Mouse (Mus musculus): ENCODE data around the gene Tbc1d22a. TPM values are rescaled to one million over a fixed set of nuclear protein-coding genes. Genes with fewer than 3 reads are reported as not detected.

Tbc1d22a gene
- polyA plus RNA-seq, 1 experiment from 2014 or later = 8.7 TPM

DNA sequence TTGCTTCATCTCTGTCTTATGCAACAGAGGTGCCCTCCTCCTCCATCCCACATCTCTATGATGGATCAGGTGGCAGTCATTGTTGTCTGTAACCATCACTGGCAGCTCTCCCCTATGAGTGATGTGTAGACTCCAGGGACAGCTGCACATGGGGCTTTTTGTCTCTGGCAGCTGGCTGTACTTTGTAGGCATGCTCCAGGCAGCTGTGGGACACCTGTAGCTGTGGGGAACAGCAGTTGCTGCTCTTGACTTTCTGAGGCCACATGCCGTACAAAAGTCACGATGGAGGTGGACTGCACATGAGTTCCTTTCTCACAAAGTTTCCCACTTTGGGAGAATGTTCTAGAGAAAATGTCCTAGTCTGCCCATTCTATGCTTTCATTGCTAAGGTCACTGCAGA, 223.1 kb downstream of the Tbc1d22a start:
- no peak overlapping the region for H3K27ac ChIP-seq (replicated peaks)
- no peaks in the 10 kb centered on the region for H3K36me3 ChIP-seq (ENCODE audit: control insufficient read depth, insufficient read depth, low read length)
- no peaks in the 10 kb centered on the region for H3K4me1 ChIP-seq (replicated peaks; ENCODE audit: control insufficient read depth, insufficient read depth)
- H3K4me2 ChIP-seq (replicated peaks; ENCODE audit: low read depth) = no peak overlapping the region
- DNase-seq (ENCODE audit: low spot score) = no peak
- H3K9ac ChIP-seq (ENCODE audit: low read length) = no peak overlapping the region
- TF ChIP-seq EP300 (optimal IDR thresholded peaks at IDR 0.05) = no peak
- TF ChIP-seq CTCF (IDR thresholded peaks at IDR 0.05; ENCODE audit: low read depth) = no peak
- no peaks in the 10 kb centered on the region for H3K9me3 ChIP-seq (ENCODE audit: control insufficient read depth, low read length)
- H3K4me3 ChIP-seq (ENCODE audit: low read depth, low read length) = no peak overlapping the region
- no peaks in the 10 kb centered on the region for H3K27me3 ChIP-seq (ENCODE audit: control insufficient read depth, insufficient read depth, low read length)
- no peak for ATAC-seq (ENCODE audit: low FRiP score, low TSS enrichment)
- 88% methylated on average over 2 of the region's 2 CpGs for WGBS

DNA sequence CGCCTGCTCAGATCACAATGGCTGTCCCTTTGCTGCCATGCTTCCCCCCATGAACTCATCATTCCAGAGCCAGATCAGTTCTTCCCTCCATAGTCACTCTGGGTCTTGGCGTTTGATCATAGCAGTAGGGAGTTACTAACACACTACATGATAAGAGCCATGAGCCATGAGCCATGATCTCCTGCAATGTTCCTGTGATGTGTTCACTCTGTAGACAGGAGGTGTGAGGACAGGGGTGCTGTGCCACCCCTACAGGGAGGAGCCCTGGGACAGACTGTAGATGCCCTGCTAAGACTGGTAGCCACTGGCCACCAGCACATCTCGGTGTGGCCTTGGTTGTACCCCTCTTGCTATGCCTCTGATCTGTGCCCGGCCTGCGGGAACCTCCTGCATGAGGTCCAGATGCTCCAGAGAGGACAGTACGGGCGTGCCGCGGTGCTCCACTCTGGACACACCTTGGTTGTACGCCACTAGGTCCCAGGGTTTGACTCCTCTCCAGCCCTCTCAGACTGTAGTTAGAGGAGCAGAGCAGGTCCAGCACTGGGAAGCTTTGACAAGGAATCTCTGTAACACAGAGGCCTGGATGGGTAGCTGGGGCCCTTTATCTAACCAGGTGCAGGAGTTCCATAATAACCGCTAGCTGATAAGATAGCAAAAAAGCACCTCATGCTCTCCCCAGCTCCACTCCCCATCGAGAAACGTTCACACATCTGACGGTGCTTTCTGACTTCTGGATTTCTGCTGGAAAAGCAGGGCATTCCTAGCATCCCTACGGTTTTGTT, 224.9 kb downstream of the Tbc1d22a start:
- Histone ChIP-seq H3K4me2 (replicated peaks; ENCODE audit: low read depth) (no peak overlapping the region), H3K36me3 (ENCODE audit: control insufficient read depth, insufficient read depth, low read length) (no peaks in the 10 kb centered on the region), H3K4me1 (replicated peaks; ENCODE audit: control insufficient read depth, insufficient read depth) (no peaks in the 10 kb centered on the region), H3K9ac (ENCODE audit: low read length) (no peak overlapping the region), H3K9me3 (ENCODE audit: control insufficient read depth, low read length) (no peaks in the 10 kb centered on the region), H3K4me3 (ENCODE audit: low read depth, low read length) (no peak overlapping the region), H3K27me3 (ENCODE audit: control insufficient read depth, insufficient read depth, low read length) (no peaks in the 10 kb centered on the region), H3K27ac (replicated peaks) (no peak overlapping the region)
- TF ChIP-seq CTCF (IDR thresholded peaks at IDR 0.05; ENCODE audit: low read depth) = no peak
- no peak for TF ChIP-seq EP300 (optimal IDR thresholded peaks at IDR 0.05)
- no peak for DNase-seq (ENCODE audit: low spot score)
- peak; percentile 18; the same call in 1 of the 2 replicates for ATAC-seq (ENCODE audit: low FRiP score, low TSS enrichment)
- 83% methylated on average over 15 of the region's 15 CpGs for WGBS

- H3K9ac ChIP-seq (ENCODE audit: low read length) = no peak overlapping the region
- H3K27ac ChIP-seq (replicated peaks) = no peak overlapping the region
- DNase-seq (ENCODE audit: low spot score) (no peak), ATAC-seq (ENCODE audit: low FRiP score, low TSS enrichment) (no peak)
- no peak overlapping the region for H3K4me3 ChIP-seq (ENCODE audit: low read depth, low read length)
- no peaks in the 10 kb centered on the region for H3K9me3 ChIP-seq (ENCODE audit: control insufficient read depth, low read length)
- H3K4me1 ChIP-seq (replicated peaks; ENCODE audit: control insufficient read depth, insufficient read depth) = no peaks in the 10 kb centered on the region
- WGBS = 68% methylated on average over 2 of the region's 2 CpGs
- no peak for TF ChIP-seq CTCF (IDR thresholded peaks at IDR 0.05; ENCODE audit: low read depth)
- TF ChIP-seq EP300 (optimal IDR thresholded peaks at IDR 0.05) = no peak
- no peaks in the 10 kb centered on the region for H3K36me3 ChIP-seq (ENCODE audit: control insufficient read depth, insufficient read depth, low read length)
- H3K27me3 ChIP-seq (ENCODE audit: control insufficient read depth, insufficient read depth, low read length) = no peaks in the 10 kb centered on the region
- H3K4me2 ChIP-seq (replicated peaks; ENCODE audit: low read depth) = no peak overlapping the region
Observed at GRCm38 (mm10) chr15:86444271-86444670, 230.0 kb downstream of the Tbc1d22a start.

DNA sequence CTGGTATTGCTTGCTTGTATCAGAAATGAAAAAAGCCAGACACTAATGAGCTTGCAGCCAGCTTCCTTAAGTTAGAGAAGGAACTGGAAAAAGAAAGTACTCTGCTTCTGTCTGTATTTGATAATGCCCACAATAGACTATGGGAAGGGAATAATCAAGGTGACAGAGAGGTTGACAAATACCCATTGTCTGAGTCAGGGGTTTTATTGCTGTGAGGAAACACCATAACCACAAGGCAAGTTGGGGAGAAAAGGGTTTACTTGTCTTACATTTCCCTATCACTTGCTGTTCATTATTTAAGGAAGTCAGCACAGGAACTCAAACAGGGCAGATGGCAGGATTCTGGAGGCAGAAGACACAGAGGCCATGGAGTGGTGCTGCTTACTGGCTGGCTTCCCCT, 231.8 kb downstream of the Tbc1d22a start:
- no peaks in the 10 kb centered on the region for H3K36me3 ChIP-seq (ENCODE audit: control insufficient read depth, insufficient read depth, low read length)
- ATAC-seq (ENCODE audit: low FRiP score, low TSS enrichment) (no peak), DNase-seq (ENCODE audit: low spot score) (no peak)
- H3K4me3 ChIP-seq (ENCODE audit: low read depth, low read length) = no peak overlapping the region
- no peak overlapping the region for H3K9ac ChIP-seq (ENCODE audit: low read length)
- H3K4me1 ChIP-seq (replicated peaks; ENCODE audit: control insufficient read depth, insufficient read depth) = no peaks in the 10 kb centered on the region
- H3K9me3 ChIP-seq (ENCODE audit: control insufficient read depth, low read length) = no peaks in the 10 kb centered on the region
- H3K27ac ChIP-seq (replicated peaks) = no peak overlapping the region
- no peaks in the 10 kb centered on the region for H3K27me3 ChIP-seq (ENCODE audit: control insufficient read depth, insufficient read depth, low read length)
- TF ChIP-seq CTCF (IDR thresholded peaks at IDR 0.05; ENCODE audit: low read depth) (no peak), EP300 (optimal IDR thresholded peaks at IDR 0.05) (no peak)
- H3K4me2 ChIP-seq (replicated peaks; ENCODE audit: low read depth) = no peak overlapping the region

- Histone ChIP-seq H3K4me2 (replicated peaks; ENCODE audit: low read depth) (no peak overlapping the region), H3K27ac (replicated peaks) (no peak overlapping the region), H3K9ac (ENCODE audit: low read length) (no peak overlapping the region), H3K36me3 (ENCODE audit: control insufficient read depth, insufficient read depth, low read length) (no peaks in the 10 kb centered on the region), H3K27me3 (ENCODE audit: control insufficient read depth, insufficient read depth, low read length) (no peaks in the 10 kb centered on the region), H3K9me3 (ENCODE audit: control insufficient read depth, low read length) (no peaks in the 10 kb centered on the region), H3K4me1 (replicated peaks; ENCODE audit: control insufficient read depth, insufficient read depth) (no peaks in the 10 kb centered on the region), H3K4me3 (ENCODE audit: low read depth, low read length) (no peak overlapping the region)
- no peak for DNase-seq (ENCODE audit: low spot score)
- WGBS = 89% methylated on average over 7 of the region's 7 CpGs
- ATAC-seq (ENCODE audit: low FRiP score, low TSS enrichment) = no peak
- TF ChIP-seq EP300 (optimal IDR thresholded peaks at IDR 0.05) = no peak
- TF ChIP-seq CTCF (IDR thresholded peaks at IDR 0.05; ENCODE audit: low read depth) = no peak
Observed at GRCm38 (mm10) chr15:86447251-86447650, 233.0 kb downstream of the Tbc1d22a start.

GRCm38 (mm10) chr15:86449236-86449635, 235.0 kb downstream of the Tbc1d22a start:
- ATAC-seq (ENCODE audit: low FRiP score, low TSS enrichment) = no peak
- H3K27me3 ChIP-seq (ENCODE audit: control insufficient read depth, insufficient read depth, low read length) = no peaks in the 10 kb centered on the region

More at GRCm38 (mm10) chr15:86449236-86449635, 235.0 kb downstream of the Tbc1d22a start:
- Histone ChIP-seq H3K4me1 (replicated peaks; ENCODE audit: control insufficient read depth, insufficient read depth) (no peaks in the 10 kb centered on the region), H3K36me3 (ENCODE audit: control insufficient read depth, insufficient read depth, low read length) (no peaks in the 10 kb centered on the region), H3K27ac (replicated peaks) (no peak overlapping the region), H3K4me3 (ENCODE audit: low read depth, low read length) (no peak overlapping the region), H3K9ac (ENCODE audit: low read length) (no peak overlapping the region), H3K4me2 (replicated peaks; ENCODE audit: low read depth) (no peak overlapping the region), H3K9me3 (ENCODE audit: control insufficient read depth, low read length) (no peaks in the 10 kb centered on the region)
- no peak for TF ChIP-seq EP300 (optimal IDR thresholded peaks at IDR 0.05)
- no peak for TF ChIP-seq CTCF (IDR thresholded peaks at IDR 0.05; ENCODE audit: low read depth)
- no peak for DNase-seq (ENCODE audit: low spot score)
- 90% methylated on average over 5 of the region's 5 CpGs for WGBS
